Mouse (Mus musculus) right cerebral cortex, adult 2 months (tissue): ENCODE results near the gene Tbx2.

ENCODE experiments used
- DNase-seq, 2 experiments: peaks; one replicate each; pipeline ENCODE4 v3.0.0; 2021 to 2022; ENCODE audit warnings: low spot score in 2 of 2

Gene Tbx2

DNA sequence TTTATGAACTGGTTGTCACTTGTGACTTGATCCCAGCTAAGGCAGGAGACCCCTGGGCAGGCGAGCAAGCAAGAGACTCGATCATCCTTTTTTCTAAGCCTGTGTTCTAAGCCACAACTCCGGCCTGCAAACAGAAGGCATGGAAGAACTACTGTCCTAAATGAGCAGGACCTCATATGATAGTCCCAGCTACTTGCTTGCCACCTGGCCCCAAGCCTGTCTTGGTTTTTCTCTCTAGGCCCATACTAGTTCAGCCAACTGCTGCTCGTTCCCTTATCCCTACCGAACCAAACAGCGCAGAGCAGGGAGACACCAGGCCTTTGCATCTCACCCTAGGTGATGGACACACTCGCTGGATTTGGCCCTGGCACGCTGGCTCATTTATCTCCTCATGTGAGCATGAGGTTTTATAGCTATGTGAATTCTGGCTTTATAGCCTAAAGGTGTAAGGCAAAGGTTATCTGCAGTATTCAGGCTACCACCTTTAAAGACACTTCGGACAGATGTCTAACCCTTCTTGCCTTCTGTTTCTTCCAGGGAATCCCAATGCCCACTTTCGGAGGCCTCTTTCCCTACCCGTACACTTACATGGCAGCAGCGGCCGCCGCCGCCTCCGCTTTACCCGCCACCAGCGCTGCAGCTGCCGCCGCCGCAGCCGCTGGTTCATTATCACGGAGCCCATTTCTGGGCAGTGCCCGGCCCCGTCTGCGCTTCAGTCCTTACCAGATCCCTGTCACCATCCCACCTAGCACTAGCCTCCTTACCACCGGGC, 7.9 kb downstream of the Tbx2 start:
- no peak for DNase-seq

DNA sequence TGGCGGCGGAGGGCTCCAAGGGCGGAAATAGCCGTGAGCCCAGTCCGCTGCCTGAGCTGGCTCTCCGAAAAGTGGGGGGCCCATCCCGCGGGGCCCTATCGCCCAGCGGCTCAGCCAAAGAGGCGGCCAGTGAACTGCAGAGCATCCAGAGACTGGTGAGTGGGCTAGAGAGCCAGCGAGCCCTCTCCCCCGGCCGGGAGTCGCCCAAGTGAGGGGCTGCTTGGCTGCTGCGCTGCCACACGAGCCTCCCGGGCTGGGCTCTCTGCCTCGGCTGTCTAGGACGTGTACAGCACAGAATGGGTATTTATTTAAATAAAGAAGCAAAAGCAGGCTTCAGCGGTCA, 8.4 kb downstream of the Tbx2 start:
- no peak for DNase-seq

DNA sequence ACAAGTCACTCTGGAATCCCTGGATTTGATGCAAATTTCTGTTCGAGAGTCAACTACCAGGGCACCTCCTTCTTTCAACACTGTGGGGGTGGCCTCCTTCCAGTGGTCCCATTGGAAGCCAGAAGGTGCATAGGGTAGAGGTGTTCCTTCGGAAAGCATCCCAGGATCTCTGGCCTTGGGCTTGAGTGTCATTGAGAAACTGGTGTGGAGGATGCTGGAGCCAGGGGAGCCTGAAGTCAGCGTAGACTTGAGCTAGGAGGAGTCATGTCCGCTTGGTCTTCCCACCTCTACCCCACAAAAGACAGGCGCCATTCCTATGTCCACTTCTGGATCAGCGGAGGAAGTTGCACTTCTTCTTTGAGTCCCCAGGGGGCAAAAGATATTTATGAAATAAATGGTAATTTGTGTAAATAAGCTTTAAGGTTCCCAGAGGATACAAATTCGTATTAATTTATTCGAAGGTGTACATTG, 8.9 kb downstream of the Tbx2 start:
- no peak for DNase-seq

DNA sequence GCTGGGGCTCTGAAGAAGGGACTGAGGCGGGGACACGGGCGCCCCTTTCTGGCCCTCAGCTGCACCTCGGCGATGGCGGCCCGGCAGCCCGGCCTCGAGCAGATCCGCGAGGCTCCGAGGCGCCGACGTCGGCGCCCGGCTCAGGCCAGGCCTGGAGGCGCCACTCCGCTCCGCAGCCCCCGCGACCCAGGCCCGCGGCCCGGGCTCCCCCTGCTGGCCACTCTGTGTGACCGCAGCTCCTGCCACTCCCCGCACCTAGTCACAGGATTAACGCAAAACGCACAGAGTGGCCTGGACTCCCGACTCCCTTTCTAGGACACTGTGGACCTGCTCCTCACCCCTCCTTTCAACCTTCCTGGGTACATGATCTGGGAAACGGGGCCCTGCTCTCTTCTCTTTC, 9.6 kb downstream of the Tbx2 start:
- peak in 1 of 2 experiments; percentile 30 for DNase-seq

DNA sequence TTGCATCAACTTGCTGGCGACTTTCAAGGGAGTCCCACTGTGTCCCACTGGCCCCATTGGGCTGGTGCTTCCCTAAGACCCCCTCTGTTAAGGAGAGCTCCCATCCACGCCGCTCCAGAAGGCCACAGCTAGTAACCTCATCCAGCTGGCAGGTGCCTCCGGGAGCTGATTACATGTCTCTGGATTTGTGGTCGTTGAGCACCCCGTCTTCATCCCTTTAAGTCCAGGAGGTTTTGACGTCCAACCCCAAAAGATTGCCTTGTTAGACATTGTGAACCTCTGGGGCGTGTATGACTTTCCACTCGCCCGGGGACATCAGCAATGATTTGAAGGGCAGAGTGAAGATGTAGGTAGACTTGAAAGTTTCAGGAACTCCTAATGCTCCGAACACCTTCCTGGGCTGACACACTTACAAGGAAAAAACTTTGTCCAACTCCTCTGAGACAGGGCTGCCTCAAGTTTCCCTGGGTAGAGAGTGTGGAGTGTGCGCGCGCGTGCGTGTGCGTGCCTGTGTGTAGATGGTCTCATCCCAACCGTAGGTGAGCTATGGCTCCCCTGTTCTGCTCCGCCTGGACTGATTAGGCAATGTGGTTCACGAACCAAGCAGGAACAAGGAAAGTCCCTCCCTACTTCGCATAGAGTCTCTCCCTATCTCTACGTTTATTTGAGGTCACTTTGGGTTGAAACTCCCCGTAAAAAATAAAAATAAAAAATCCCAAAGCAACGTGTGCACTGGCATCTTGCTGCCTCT, 10.4 kb downstream of the Tbx2 start:
- DNase-seq, result no peak

DNA sequence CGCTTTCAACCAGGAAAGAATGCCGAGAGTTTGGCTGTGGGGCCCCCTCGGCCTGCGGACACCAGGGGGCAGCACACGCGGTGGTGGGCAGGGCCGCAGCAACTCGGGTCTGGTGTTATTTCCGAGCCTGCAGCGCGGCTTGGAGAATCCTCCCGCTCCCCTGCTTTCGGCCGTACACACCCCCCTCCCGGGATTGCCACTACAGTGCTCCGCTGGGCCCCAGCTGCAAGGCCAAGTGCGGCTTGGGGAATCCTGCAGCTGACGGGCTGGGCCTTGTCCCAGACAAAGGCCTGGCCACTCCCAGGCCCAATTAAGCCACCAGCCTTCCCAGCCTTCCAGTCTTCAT, 11.0 kb downstream of the Tbx2 start:
- DNase-seq, result peak in 1 of 2 experiments; percentile 32

DNA sequence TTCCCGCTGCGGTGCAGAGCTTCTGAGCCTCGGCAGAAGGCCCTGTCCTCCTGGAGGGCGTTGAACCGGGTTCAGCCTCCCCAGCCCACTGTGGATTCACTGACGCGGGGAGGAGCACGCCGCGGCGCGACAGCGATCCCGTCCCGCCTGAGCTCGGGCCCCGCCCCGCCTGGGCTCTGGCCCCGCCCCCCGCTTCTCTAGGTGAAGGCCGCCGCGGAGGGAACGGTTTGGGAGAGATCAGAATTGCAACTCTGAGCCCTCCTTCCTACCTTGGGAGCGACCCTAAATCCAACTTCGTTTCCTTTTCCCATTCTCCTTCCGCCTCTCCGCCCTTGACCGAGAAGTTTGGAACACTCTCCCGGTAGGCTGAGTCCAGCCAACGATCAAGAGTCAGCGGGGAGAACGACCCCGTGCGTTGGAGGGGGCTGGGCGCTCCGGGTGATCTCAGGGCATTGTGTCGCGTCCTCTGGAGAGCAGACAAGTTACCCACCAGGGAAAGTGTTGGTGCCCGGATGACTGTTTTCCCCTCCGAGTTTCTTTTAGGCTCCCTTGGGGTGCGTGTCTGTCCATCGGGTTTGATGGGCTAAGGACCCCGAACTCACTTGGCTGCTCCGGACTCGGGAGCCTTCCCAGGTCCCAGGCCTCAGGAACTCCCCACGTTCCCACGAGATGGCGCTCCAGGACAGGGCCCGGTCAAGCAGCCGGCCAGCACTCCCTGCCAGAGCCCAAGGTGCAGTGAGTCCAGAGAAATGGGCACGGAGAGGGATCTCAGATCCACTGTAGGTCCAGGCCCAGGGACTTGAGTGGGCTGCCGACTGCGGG, 12.0 kb downstream of the Tbx2 start:
- DNase-seq, result peak; percentile 77 to 79

DNA sequence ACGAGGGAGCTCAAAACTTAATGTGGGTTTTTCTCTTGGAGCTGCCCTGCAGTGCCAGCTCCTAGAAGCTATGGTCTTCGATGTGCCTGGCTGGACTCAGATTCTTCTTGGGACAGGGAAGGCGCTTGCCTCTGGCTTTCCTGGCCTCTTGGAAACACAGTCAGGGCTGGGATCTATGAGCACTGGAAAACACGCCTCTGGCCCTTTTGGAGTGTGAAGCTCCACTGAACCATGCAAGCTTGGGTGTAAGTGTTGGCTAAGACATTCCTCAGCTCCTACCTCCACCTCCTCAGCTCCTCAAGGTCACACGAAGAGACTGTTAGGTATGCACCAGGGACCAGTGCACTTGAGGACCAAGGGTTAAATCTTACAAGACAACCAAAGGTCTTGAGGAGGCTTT, 12.6 kb downstream of the Tbx2 start:
- no peak for DNase-seq

DNA sequence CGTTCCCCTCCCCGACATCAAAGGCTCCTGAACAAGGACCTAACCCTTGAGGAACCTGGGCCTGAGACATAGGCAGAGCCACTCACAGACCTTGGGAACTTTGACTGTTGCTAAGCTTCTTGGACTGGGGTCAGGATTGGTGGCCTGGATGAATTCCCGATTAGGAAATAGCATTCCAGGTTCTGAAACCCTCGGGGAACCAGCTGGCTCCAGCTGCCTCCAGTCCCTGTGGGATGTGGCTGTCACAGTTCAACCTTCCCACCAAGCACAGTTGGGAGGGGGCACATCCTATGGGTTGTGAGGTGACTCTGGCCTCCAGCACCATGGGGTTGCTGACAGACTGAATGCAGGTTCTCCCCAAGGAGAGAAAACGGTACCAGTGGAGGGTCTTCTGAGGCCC, 13.6 kb downstream of the Tbx2 start:
- no peak for DNase-seq

DNA sequence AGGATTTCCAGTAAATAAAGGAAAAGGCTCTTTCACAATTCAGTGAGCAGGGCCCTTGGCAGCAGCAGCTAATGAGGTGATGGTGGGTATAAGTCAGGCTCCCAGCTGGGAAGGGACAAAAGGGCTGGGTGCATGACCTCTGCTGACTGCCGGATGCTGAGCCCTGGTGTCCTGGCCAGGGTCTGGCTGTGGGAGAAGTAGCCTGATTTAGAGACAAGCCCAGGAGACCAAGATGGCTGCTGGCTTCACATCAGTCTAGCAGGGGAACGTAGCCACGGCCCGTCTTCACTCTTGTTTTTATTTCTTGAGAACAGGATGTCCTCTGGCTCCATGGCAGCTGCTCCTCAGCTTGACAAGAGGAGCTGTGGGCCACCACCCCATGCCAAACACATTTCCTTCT, 14.2 kb downstream of the Tbx2 start:
- no peak for DNase-seq

DNA sequence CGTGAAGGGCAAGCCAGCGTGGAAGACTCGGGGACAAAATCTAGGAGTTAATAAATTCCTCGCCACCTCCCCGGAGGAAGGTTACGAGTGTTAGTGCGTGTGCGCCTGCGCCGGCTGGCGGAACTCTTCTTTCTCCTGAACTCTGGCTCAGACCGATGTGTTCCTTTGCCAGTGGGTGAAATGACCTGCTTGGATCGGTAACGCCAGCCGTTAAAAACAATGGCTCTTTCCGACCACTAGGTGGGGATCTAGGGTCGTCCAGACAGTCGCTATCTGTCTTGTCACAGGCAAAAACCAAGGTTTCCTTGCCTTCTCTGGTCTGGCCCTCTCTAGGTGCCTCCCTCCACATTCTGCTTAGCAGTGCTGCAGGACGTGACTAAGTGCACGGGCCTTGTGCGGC, 16.7 kb downstream of the Tbx2 start:
- DNase-seq, result peak; percentile 60 to 64

DNA sequence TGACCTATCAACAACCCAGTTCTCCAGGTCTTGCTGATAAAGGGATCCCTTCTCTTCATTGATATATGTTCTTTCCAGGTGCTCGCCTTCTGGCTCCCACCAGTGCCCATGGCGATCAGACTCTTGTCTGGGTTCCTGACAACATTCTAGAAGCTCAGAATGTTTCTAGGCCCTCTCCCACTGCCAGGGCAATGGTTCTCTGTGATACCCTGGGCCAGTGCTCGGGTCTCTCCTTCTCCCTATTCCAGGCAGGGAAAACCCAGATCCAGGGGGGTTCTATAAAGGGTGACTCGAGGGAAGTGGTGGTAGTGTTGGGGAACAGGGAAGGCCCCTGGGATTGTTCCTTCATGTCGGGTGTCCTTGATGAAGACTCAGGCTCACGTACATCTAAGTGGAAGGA, 17.9 kb downstream of the Tbx2 start, which contains the start of gene Gm11444:
Gene Gm11444, minus strand, starts transcription at position 101 of the 400 bp plus-strand sequence.
- DNase-seq, result no peak

DNA sequence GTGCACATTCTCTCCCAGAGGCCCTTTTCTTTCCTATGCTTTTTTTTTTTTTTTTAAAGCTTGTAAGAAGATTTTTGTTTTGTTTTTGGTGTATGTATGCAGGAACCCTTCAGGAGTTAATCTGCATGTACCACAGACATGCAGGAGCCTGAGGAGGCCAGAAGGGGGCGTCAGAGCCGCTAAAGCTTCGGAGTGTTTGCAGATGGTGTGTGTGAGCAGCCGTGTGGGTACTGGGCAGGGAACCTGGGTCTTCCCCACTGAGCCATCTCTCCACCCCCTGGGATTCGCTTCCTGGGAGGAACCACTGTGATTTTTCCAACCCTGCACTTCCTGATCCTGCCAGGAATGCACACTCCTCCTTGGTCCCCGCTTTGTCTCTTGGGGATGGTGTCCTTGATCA, 18.4 kb downstream of the Tbx2 start:
- no peak for DNase-seq

DNA sequence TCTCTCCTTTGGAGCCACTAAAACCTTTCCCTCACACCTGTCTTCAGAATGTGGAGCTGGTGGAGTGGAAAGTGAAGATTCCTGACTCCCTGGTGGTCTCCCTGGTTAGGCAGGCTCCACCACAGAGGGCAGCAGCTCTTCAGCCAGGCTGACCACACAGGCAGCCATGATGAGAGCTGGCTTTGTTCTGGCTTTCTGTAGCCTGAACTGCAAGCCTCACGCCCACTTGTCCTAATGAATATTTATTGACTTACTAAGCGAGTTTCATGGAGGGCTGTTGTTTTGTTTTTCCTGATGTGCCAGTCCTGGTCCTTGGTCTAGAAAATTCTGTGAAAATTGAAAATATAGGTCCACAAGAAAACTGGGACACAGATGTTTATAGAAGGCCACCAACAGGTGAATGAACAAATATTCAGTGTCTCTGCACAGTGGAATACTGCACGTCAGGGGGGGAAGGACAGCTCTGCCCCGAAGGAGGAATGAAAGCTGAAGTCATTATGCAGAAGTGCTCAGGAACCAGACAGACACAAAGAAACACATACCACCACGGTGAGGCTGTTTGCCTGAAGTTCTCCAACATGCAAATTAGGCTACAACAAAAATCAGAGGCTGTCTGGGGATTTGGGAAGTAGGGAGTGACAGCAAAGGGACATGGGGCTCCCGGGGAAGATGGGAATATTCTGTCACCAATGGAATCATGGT, 25.8 kb downstream of the Tbx2 start:
- DNase-seq, result no peak

DNA sequence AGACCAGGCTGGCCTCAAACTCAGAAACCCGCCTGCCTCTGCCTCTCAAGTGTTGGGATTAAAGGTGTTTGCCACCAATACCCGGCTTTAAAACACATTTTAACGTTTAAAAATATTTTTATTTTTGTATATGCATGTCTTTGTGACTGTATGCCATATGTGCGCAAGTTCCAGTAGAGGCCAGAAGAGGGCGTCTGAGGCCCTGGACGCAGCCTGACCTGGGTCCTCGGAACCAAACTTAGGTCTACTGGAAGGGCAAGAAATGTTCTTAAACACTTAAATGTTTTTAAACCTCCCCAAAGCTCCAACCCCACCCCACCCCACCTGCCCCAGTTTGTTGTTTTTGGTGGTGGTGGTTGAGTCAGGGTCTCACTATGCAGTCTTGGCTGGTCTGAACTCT, 32.0 kb downstream of the Tbx2 start:
- no peak for DNase-seq

DNA sequence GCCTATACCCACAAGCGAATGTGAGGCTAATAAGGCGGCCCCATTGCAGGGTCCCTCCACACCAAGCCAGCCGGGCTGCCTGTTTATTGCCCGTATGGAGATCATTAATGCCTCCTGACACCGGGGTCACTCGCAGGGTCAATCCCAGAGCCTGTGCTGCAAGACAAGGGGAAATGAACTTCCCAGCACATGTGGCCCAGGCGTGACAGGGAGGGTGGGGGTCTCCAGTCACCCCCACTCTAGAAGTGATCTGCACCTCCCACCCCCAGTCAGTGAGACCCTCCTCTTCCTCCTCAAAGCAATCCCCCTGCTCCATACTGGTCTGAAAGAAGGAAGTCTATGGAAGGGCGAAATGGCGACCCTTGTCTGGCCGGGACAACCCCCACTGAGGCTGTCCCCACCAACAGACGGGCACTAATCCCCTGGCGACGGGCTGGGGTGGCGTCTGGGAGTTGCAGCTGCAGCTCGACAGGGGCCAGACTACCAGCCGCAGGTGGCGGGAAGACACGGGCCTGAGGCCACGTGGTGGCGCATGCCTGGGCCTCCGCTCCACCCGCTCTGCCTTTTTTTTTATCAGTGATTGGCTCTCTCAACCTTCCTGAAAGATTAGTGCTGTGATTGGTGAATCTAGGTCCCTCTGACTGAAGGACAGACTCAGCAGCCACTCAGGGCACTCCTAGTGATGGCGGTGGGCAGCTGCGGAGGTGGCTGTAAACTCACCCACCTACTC, 43.9 kb downstream of the Tbx2 start:
- no peak for DNase-seq

DNA sequence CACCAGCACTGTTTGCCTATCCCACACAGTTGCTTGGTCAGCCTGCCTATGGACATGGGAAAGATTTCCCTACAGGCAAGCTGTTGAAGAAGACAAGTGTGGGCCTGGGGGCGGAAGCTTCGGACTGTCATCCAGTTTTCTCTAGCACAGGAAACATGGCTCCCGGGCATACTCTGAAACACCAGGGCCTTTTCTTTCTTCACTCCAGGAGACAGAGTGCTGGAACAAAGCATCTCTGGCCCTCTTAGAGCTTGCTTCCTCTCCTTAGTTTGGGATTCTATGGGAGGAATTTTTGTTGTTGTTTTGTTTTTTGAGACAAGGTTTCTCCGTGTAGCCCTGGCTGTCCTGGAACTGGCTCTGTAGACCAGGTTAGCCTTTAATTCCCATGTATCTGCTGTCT, 52.1 kb downstream of the Tbx2 start:
- no peak for DNase-seq

DNA sequence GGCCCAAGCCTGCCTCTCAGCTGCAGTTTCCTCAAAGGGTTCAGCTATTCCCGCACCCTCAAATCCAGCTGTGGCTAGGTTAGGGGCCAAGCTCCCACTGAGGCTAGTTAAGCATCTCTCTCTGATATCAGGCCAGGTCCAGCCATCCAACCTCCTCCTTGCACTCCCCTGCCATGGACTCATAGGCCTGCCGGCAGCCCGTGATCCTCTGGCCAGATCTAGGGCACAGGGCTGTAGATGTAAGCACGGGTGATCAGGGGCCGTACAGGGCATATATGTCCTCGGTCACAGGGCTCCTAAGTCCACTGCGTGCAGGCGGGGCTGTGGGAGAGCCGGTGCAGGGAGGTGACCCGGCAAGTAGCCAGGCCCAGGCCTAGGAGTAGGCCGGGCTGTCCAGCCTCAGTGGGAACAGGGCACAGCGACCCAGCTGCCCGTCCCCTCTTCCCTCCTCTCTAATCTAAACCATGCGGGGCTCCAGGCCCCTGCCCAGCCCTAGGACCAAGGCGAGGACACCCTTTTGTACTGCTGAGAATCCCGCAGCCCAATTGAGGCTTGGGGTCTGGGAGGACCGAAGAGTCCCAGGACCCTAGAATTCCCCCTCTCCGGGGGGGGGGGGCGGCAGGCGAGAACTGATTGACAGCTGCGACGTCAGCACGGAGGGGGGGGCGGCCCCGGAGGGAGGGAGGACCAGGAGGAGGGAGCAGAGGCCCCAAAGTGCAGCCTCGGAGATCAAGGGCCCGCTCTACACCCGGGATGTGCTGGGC, 53.5 kb downstream of the Tbx2 start, which contains the start of gene Tbx4:
Gene Tbx4, plus strand, starts transcription at position 758 of the 764 bp plus-strand sequence.
- DNase-seq, result no peak

DNA sequence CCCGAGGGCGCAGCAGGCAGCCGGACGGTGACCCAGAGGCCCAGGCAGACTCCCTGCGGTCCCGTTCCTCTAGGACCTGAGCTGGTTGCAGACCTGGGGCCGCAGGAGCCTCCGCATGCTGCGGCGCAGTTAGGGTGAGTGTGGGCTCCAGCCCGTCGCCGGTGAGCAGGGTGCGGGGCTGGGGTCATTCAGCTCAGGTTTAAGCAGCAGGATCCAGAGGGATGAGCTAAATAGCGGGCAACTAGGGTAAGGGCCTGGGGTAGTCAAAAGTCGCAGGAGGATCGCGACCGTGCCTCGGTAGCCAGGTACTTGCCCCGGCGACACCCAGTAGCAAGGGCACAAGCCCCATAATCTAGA, 54.1 kb downstream of the Tbx2 start:
- DNase-seq, result no peak

DNA sequence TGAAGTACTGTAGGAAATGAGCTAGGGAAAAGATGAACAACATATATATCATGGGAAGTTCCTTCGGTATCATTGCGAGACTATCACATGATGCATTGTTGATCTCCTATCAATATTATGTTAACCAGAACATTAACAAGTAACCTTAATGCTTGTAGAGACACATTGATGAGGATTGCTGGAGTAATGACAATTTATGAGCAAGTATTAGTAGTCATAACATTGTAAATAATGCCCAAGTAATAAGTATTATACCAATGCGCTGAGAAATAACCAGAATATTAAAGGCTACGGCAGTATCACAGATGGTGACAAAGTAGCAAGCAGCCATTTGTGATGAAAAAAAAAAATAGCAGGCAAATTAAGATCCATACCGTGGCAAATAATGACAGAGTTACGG, 54.9 kb downstream of the Tbx2 start:
- no peak for DNase-seq
